Mouse (Mus musculus) forebrain, embryonic 13.5 days (tissue): ENCODE data around the gene Med22. TPM values are rescaled to one million over a fixed set of nuclear protein-coding genes. Genes with fewer than 3 reads are reported as not detected.

Experiments
- ATAC-seq: fragments of 200-750 bp; cut with Nextera tagmentation; 2 replicates; pipeline ENCODE4 v1.8.0; 2017
- H3K27ac ChIP-seq: fragments of 300-500 bp; sonication (generic); 2 replicates; pipeline ENCODE4 v1.5.1; 2015; ENCODE audit warnings: inconsistent platforms, mild to moderate bottlenecking, moderate library complexity
- H3K27me3 ChIP-seq: fragments of 300-500 bp; sonication (generic); 2 replicates; pipeline ENCODE4 v1.6.1; 2015; ENCODE audit warnings: mild to moderate bottlenecking, inconsistent platforms
- H3K36me3 ChIP-seq: fragments of 300-500 bp; sonication (generic); 2 replicates; pipeline ENCODE4 v1.6.1; 2015; ENCODE audit warnings: mild to moderate bottlenecking, inconsistent platforms; ENCODE audit not compliant: poor library complexity, severe bottlenecking
- H3K4me1 ChIP-seq: fragments of 300-500 bp; sonication (generic); 2 replicates; pipeline ENCODE4 v1.6.1; 2015; ENCODE audit warnings: inconsistent platforms
- H3K4me2 ChIP-seq: fragments of 300-500 bp; sonication (generic); 2 replicates; pipeline ENCODE4 v1.6.1; 2015; ENCODE audit warnings: inconsistent platforms, mild to moderate bottlenecking, moderate library complexity
- H3K4me3 ChIP-seq: fragments of 300-500 bp; sonication (generic); 2 replicates; pipeline ENCODE4 v1.5.1; 2015; ENCODE audit warnings: mild to moderate bottlenecking, inconsistent platforms
- H3K9ac ChIP-seq: fragments of 300-500 bp; sonication (generic); 2 replicates; pipeline ENCODE4 v1.6.1; 2015; ENCODE audit warnings: mild to moderate bottlenecking, inconsistent platforms
- H3K9me3 ChIP-seq: fragments of 300-500 bp; sonication (generic); replicated peaks from 2 replicates; pipeline ENCODE4 v1.6.1; 2016; ENCODE audit warnings: inconsistent platforms
- WGBS: fragments of 180-500 bp; shearing (Covaris S2); methylation state at CpG from one replicate; pipeline ENCODE4 v1.1.7; 2015; 5-methylcytosine and 5-hydroxymethylcytosine counted together
- polyA plus RNA-seq: library from polyadenylated mRNA; unstranded; fragments of >200 nt; fragmentation: Nextera tagmentation; extraction: Ambion mirVana; gene quantifications from 2 replicates; pipeline ENCODE4 v1.2.1, GENCODE M21; 2015

The Med22 gene
- 168 and 187 TPM in 2 replicates for polyA plus RNA-seq

DNA sequence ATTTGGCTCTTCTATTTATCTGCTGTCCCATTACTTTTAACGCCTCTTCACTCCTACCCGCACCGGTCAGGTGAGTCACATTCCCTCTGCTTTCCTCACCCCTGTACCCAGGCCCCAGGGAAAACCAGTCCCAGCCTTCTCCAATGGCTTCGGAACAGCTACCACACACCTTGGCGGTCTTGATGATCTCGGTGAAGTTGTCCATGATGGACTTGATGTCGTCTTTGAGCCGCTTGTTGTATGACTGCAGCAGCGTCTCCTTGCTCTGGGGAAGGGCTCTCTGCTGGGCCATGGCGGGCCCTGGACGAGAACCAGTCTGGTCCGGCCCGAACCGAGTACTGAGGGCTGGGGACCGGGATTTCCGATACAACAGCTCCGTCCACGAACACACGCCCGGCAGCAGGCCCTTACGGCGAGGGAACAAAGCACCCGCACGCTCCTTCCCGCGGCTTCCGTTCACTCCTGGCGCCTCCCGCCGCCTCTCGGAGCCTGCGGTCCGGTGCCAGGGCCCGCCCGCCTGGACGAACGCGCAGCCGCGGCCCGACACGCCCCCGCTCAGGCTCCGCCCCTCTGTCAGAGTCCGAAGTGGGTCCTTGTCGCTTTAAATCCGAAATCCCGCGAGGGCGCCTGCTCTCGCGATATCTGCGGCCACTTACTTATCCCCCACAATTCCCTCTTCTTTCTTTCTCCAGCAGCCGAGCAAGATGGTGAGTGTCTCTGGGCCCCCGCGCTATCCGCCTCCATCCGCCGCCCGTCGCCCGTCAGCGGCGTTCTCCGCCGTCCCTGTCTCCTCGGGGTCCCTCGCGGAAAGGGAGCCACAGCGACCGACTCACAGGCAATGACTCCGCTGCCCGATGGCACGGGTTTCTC, at the start of gene Med22, which contains the start of gene Rpl7a:
Gene Med22 (minus strand): TSS at position 554 of the 870 bp plus-strand sequence.
Gene Rpl7a (plus strand): TSS at position 641 of the 870 bp plus-strand sequence.
- under 1% methylated on average over 71 of the region's 74 CpGs for WGBS
- Histone ChIP-seq H3K4me3 (peak within 1 kb of the TSS; percentile 90), H3K9ac (peak within 1 kb of the TSS; percentile 98), H3K27me3 (no peaks in the 10 kb centered on the region), H3K4me1 (peaks cover 49% of the 10 kb centered on the region), H3K27ac (peak within 1 kb of the TSS; percentile 95), H3K4me2 (peak within 1 kb of the TSS; percentile 100), H3K36me3 (peaks cover 68% of the 10 kb centered on the region), H3K9me3 (no peaks in the 10 kb centered on the region)
- peak; percentile 92 for ATAC-seq

DNA sequence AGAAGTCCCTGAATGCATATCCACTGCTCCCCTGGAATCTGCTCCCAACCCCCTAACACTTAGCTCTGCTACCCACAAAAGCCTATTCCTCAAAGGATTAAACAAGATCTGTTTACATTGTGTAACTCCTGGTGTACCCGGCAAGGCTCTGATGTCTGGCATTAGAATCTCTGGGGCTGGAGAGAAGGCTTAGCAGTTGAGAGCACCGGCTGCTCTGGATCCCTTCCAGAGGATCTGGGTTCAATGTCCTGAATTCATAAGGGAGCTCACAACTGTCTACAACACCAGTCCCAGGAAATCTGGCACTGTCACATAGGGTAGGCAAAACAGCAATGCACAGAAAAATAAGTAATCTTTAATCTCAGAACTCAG, 47.0 kb upstream of the Med22 start:
- Histone ChIP-seq H3K36me3 (peaks cover 91% of the 10 kb centered on the region), H3K4me3 (no peak overlapping the region), H3K27me3 (no peaks in the 10 kb centered on the region), H3K9ac (no peak overlapping the region), H3K4me1 (peaks cover 10% of the 10 kb centered on the region), H3K9me3 (no peaks in the 10 kb centered on the region), H3K4me2 (no peak overlapping the region), H3K27ac (no peak overlapping the region)
- 94% methylated on average over 2 of the region's 2 CpGs for WGBS
- no peak for ATAC-seq

- Histone ChIP-seq H3K27me3 (no peaks in the 10 kb centered on the region), H3K4me1 (peaks cover 6% of the 10 kb centered on the region), H3K36me3 (peaks cover 92% of the 10 kb centered on the region), H3K4me2 (no peak overlapping the region), H3K27ac (no peak overlapping the region), H3K4me3 (no peak overlapping the region), H3K9me3 (no peaks in the 10 kb centered on the region), H3K9ac (no peak overlapping the region)
- WGBS, result 94% methylated on average over 12 of the region's 12 CpGs
- ATAC-seq, result no peak
These were observed 46.5 kb upstream of the Med22 start for GRCm38 (mm10) chr2:26956811-26957487.

DNA sequence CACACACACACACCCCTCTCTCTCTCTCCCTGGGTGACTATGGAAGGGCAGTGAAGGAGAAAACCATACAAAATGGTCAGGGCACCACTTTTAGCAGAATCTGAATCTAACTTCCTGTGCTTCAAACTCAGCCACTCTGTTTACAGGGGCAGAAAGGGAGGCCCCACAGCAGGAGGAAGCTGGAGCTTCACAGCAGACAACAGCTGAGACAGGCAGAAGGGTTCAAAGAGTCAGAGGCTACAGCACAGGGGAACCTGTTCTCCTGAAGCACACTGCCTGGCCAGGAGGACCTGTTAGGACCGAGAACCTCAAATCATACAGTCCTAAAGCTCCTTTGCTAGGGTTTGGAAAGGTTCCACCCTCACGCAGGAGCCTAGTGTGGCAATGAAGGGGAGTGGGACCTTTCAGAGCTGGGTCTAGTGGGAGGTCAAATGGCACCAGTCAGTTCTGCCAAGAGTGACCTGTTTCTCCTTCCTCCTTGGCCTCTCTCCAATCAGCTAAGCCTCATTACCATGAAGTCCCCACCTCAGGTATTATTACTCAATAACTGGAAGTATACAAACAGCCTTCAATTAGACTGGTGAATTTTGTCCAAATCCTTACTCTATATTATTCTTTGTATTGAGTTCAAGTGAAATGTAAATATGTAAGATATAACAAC, 44.4 kb upstream of the Med22 start:
- WGBS, result 90% methylated on average over 2 of the region's 2 CpGs
- Histone ChIP-seq H3K36me3 (peaks cover 96% of the 10 kb centered on the region), H3K4me3 (no peak overlapping the region), H3K9ac (no peak overlapping the region), H3K4me2 (no peak overlapping the region), H3K27ac (no peak overlapping the region), H3K4me1 (no peaks in the 10 kb centered on the region), H3K9me3 (no peaks in the 10 kb centered on the region), H3K27me3 (no peaks in the 10 kb centered on the region)
- no peak for ATAC-seq

GRCm38 (mm10) chr2:26952866-26953265, 42.4 kb upstream of the Med22 start:
- H3K27me3 ChIP-seq, result no peaks in the 10 kb centered on the region
- no peak for ATAC-seq
- WGBS, result 91% methylated on average over 8 of the region's 8 CpGs

DNA sequence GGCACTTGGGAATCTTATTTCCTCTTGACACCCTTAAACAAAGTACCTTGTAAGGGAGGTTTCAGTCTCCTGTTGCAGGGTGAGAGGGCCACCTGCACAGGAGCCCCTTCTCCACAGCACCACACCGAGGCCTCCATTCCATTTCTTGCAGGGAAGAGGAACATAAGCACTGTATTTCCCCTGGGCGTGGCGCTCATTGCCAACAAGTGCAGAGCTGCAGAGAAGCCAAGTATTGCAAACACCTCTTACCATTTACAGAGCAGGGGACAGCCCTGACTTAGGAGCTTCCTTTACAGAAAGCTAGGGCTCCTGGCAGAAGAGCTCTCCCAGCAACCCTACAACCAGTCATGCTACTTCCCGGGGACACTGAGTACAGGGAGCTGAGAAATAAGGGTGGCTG, 41.7 kb upstream of the Med22 start:
- Histone ChIP-seq H3K27me3 (no peaks in the 10 kb centered on the region), H3K4me1 (no peaks in the 10 kb centered on the region), H3K4me3 (no peak overlapping the region), H3K9me3 (no peaks in the 10 kb centered on the region), H3K9ac (no peak overlapping the region), H3K27ac (no peak overlapping the region), H3K36me3 (peaks cover 83% of the 10 kb centered on the region), H3K4me2 (no peak overlapping the region)
- ATAC-seq, result no peak
- 92% methylated on average over 4 of the region's 4 CpGs for WGBS

More at GRCm38 (mm10) chr2:26952866-26953265, 42.4 kb upstream of the Med22 start:
- H3K9ac ChIP-seq, result no peak overlapping the region
- no peak overlapping the region for H3K4me2 ChIP-seq
- H3K4me1 ChIP-seq, result no peaks in the 10 kb centered on the region
- H3K4me3 ChIP-seq, result no peak overlapping the region
- H3K36me3 ChIP-seq, result peaks cover 90% of the 10 kb centered on the region
- H3K9me3 ChIP-seq, result no peaks in the 10 kb centered on the region
- H3K27ac ChIP-seq, result no peak overlapping the region

DNA sequence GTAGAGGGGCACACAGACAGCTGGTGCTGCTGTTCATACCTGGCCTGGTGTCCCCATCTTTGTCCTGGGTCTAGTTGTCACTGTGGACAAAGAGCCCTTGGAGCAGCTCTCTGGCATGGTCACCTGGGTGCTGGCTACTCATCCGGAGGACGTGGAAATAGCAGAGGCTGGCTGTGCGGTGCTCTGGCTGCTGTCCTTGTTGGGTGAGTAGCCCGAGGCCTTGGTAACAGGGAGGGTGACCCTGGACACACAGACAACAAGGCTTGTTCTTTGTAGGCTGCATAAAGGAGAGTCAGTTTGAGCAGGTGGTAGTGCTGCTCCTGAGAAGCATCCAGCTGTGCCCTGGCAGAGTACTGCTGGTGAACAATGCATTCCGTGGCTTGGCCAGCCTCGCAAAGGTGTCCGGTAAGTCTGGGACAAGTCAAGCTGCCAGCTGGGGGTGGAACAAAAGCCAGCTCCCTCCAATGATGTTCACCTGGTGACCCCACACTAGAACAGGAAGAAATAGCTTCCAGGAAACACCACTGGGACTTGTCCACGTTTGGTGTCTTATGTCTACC, 40.9 kb upstream of the Med22 start:
- no peaks in the 10 kb centered on the region for H3K4me1 ChIP-seq
- H3K9ac ChIP-seq, result no peak overlapping the region
- no peak overlapping the region for H3K4me2 ChIP-seq
- peaks cover 81% of the 10 kb centered on the region for H3K36me3 ChIP-seq
- WGBS, result 91% methylated on average over 8 of the region's 8 CpGs
- ATAC-seq, result no peak
- H3K9me3 ChIP-seq, result no peaks in the 10 kb centered on the region
- no peak overlapping the region for H3K4me3 ChIP-seq
- no peak overlapping the region for H3K27ac ChIP-seq
- no peaks in the 10 kb centered on the region for H3K27me3 ChIP-seq

- H3K9me3 ChIP-seq, result no peaks in the 10 kb centered on the region
- H3K9ac ChIP-seq, result no peak overlapping the region
- WGBS, result 97% methylated on average over 2 of the region's 2 CpGs
- ATAC-seq, result no peak
- peaks cover 71% of the 10 kb centered on the region for H3K36me3 ChIP-seq
- H3K4me1 ChIP-seq, result no peaks in the 10 kb centered on the region
- no peak overlapping the region for H3K27ac ChIP-seq
- H3K4me2 ChIP-seq, result no peak overlapping the region
- H3K4me3 ChIP-seq, result no peak overlapping the region
- H3K27me3 ChIP-seq, result no peaks in the 10 kb centered on the region
These were observed 39.9 kb upstream of the Med22 start for GRCm38 (mm10) chr2:26950411-26950810.

DNA sequence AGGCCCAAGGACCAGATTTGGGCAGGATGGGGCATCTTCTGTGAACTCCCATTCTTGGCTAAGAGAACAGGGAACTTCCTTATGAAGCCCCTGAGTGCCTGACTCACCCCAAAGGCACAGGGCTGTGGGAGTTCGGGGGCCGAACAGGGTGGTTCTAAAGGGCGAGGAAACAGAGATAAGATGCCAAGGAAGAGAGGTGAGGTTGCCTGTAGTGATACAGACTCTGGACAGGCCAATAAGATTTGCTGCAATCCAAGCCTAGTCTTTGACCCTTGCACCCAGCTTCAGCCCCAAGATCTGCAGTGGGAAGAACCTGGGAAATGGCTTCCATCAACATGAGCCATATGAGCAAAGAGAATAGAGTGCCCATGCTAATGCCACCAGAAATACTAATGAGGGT, 32.8 kb upstream of the Med22 start:
- no peaks in the 10 kb centered on the region for H3K27me3 ChIP-seq
- H3K9me3 ChIP-seq, result no peaks in the 10 kb centered on the region
- H3K4me2 ChIP-seq, result no peak overlapping the region
- H3K36me3 ChIP-seq, result peaks cover 6% of the 10 kb centered on the region; the same call in 1 of the 2 replicates
- WGBS, result 84% methylated on average over 3 of the region's 3 CpGs
- H3K4me1 ChIP-seq, result no peaks in the 10 kb centered on the region
- H3K4me3 ChIP-seq, result no peak overlapping the region
- ATAC-seq, result no peak
- H3K9ac ChIP-seq, result no peak overlapping the region
- H3K27ac ChIP-seq, result no peak overlapping the region

GRCm38 (mm10) chr2:26941539-26941938, 31.1 kb upstream of the Med22 start:
- no peaks in the 10 kb centered on the region for H3K9me3 ChIP-seq
- no peak overlapping the region for H3K4me3 ChIP-seq
- H3K36me3 ChIP-seq, result peaks cover 2% of the 10 kb centered on the region; the same call in 1 of the 2 replicates
- ATAC-seq, result no peak
- 44% methylated on average over 5 of the region's 5 CpGs for WGBS
- no peak overlapping the region for H3K27ac ChIP-seq
- no peaks in the 10 kb centered on the region for H3K27me3 ChIP-seq
- H3K4me2 ChIP-seq, result no peak overlapping the region
- H3K4me1 ChIP-seq, result no peaks in the 10 kb centered on the region
- no peak overlapping the region for H3K9ac ChIP-seq

GRCm38 (mm10) chr2:26936425-26936824, 25.9 kb upstream of the Med22 start:
- no peak overlapping the region for H3K27ac ChIP-seq
- WGBS, result 72% methylated on average over 1 of the region's 1 CpGs
- ATAC-seq, result no peak
- H3K9me3 ChIP-seq, result no peaks in the 10 kb centered on the region
- H3K4me3 ChIP-seq, result no peak overlapping the region
- no peak overlapping the region for H3K9ac ChIP-seq
- H3K4me2 ChIP-seq, result no peak overlapping the region
- no peaks in the 10 kb centered on the region for H3K27me3 ChIP-seq
- no peaks in the 10 kb centered on the region for H3K36me3 ChIP-seq
- peaks cover 12% of the 10 kb centered on the region for H3K4me1 ChIP-seq

DNA sequence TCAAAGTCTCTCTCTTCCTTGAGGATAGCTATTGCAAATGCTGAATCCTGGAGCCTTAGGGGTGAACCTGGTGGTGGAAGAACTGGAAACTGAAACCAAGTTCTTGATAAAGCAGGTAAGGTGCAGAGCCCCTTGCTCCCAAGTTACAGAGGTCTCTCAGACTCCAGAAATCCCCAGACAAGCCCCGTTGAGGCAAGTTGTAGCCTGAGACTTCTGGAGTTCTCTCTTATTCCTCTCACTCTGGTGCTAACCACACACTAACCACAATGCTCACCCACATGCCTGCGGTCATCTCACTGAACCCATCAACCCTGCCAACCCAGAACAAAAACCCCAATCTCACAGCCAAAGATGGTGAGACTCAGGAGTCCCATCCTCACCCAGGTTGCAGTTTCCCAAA, 24.8 kb upstream of the Med22 start:
- H3K27me3 ChIP-seq, result no peaks in the 10 kb centered on the region
- H3K4me3 ChIP-seq, result no peak overlapping the region
- H3K9ac ChIP-seq, result no peak overlapping the region
- H3K27ac ChIP-seq, result no peak overlapping the region
- H3K9me3 ChIP-seq, result no peaks in the 10 kb centered on the region
- peaks cover 24% of the 10 kb centered on the region for H3K4me1 ChIP-seq
- WGBS, result 86% methylated on average over 2 of the region's 2 CpGs
- H3K36me3 ChIP-seq, result peaks cover 8% of the 10 kb centered on the region
- no peak for ATAC-seq
- no peak overlapping the region for H3K4me2 ChIP-seq
